Mouse (Mus musculus): ENCODE measurements around the gene Hmga1b. TPM values are rescaled to one million over a fixed set of nuclear protein-coding genes. Genes with fewer than 3 reads are reported as not detected.
"Not testable (repeated sequence)": the region's sequence is repeated elsewhere in the genome, so short reads cannot be mapped to it uniquely, and the experiment has no call there.

Hmga1b gene
- polyA plus RNA-seq (2015; fragmentation: Nextera tagmentation; extraction: Ambion mirVana) = 4.3 and 9.3 TPM in 2 replicates

DNA sequence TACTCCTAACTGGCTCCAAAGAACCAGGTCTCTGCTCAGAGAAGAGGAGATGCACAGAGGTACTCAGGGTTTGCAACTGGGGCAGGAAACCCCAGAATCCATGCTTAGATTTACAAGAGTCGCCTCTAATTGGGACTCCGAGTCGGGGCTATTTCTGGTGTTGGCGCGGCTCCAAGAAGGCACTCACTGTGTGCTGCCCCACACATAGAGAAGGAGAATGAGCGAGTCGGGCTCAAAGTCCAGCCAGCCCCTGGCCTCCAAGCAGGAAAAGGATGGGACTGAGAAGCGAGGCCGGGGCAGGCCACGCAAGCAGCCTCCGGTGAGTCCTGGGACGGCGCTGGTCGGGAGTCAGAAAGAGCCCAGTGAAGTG lies at the start of gene Hmga1b:
Hmga1b (plus strand) TSS at position 123 of the 370 bp plus-strand sequence.
- WGBS = 15% methylated on average over 14 of the region's 14 CpGs
- peak; percentile 54; the same call in 1 of the 2 replicates for ATAC-seq (ENCODE audit: insufficient read depth, low FRiP score, low read depth)
- H3K4me3 ChIP-seq (replicated peaks); H3K36me3 ChIP-seq; H3K4me1 ChIP-seq; H3K27me3 ChIP-seq (replicated peaks); H3K9me3 ChIP-seq; H3K4me2 ChIP-seq; H3K9ac ChIP-seq: not testable (repeated sequence)
- H3K27ac ChIP-seq = peak within 1 kb of the TSS; percentile 41

GRCm38 (mm10) chr11:120713580-120714518 lies 48.7 kb upstream of the Hmga1b start, which contains the start of the genes Cenpx and Lrrc45:
Gene Cenpx, minus strand, starts transcription at chr11:120713738.
Gene Lrrc45, plus strand, starts transcription at chr11:120713925.
- H3K4me2 ChIP-seq = peak within 1 kb of the TSS; percentile 99
- peak within 1 kb of the TSS; percentile 86 for H3K27ac ChIP-seq
- H3K4me3 ChIP-seq (replicated peaks) = peak within 1 kb of the TSS; percentile 67
- 2% methylated on average over 53 of the region's 53 CpGs for whole genome bisulfite sequencing
- peaks cover 20% of the 10 kb centered on the region for H3K36me3 ChIP-seq
- H3K9ac ChIP-seq = peak within 1 kb of the TSS; percentile 49
- no peaks in the 10 kb centered on the region for H3K9me3 ChIP-seq
- peak; percentile 95 for ATAC-seq (ENCODE audit: insufficient read depth, low FRiP score, low read depth)
- peaks cover 26% of the 10 kb centered on the region for H3K4me1 ChIP-seq
- H3K27me3 ChIP-seq (replicated peaks) = no peaks in the 10 kb centered on the region

DNA sequence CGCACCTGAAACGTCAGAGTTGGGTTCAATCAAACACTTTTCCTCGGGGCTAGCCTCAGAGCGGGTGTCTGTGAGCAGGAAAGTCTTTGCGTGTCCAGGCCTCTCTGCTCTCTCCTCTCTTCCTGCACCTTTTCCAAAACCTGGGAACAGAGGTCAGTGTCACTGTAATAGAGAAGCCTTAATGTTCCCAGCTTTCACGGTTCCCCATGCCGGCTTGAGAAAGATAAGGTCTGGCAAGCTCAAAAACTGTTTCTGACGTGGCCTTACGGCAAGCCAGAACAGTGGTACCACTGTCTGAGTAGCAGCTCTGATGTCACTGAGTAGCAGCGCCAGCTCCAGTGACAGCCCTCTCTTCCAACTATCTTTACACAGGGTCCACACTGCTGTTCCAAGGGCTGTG lies 48.0 kb upstream of the Hmga1b start:
- 45% methylated on average over 10 of the region's 10 CpGs for WGBS
- no peak for ATAC-seq (ENCODE audit: insufficient read depth, low FRiP score, low read depth)
- 0 out of 2 replicates have a peak overlapping the region, but pooled peaks have one; percentile 13 for H3K27ac ChIP-seq
- H3K4me1 ChIP-seq = peaks cover 20% of the 10 kb centered on the region
- peaks cover 19% of the 10 kb centered on the region for H3K36me3 ChIP-seq
- H3K4me3 ChIP-seq (replicated peaks) = peak overlapping the region; percentile 67
- no peaks in the 10 kb centered on the region for H3K27me3 ChIP-seq (replicated peaks)
- no peaks in the 10 kb centered on the region for H3K9me3 ChIP-seq
- H3K9ac ChIP-seq = peak overlapping the region; percentile 49
- H3K4me2 ChIP-seq = peak overlapping the region; percentile 99

- H3K4me3 ChIP-seq (replicated peaks) = no peak overlapping the region
- peak overlapping the region; percentile 99; the same call in 1 of the 2 replicates for H3K4me2 ChIP-seq
- no peak overlapping the region for H3K27ac ChIP-seq
- no peaks in the 10 kb centered on the region for H3K27me3 ChIP-seq (replicated peaks)
- H3K9me3 ChIP-seq = no peaks in the 10 kb centered on the region
- no peak for ATAC-seq (ENCODE audit: insufficient read depth, low FRiP score, low read depth)
- 91% methylated on average over 9 of the region's 9 CpGs for WGBS
- H3K4me1 ChIP-seq = peaks cover 20% of the 10 kb centered on the region
- H3K9ac ChIP-seq = no peak overlapping the region
- peaks cover 22% of the 10 kb centered on the region for H3K36me3 ChIP-seq
These were observed 47.5 kb upstream of the Hmga1b start for GRCm38 (mm10) chr11:120715131-120715530.

GRCm38 (mm10) chr11:120719242-120719641 lies 43.4 kb upstream of the Hmga1b start:
- no peak overlapping the region for H3K4me2 ChIP-seq
- 86% methylated on average over 9 of the region's 9 CpGs for WGBS
- no peak for ATAC-seq (ENCODE audit: insufficient read depth, low FRiP score, low read depth)
- peaks cover 16% of the 10 kb centered on the region; the same call in 1 of the 2 replicates for H3K36me3 ChIP-seq
- H3K9me3 ChIP-seq = no peaks in the 10 kb centered on the region
- H3K4me1 ChIP-seq = peaks cover 21% of the 10 kb centered on the region
- H3K27ac ChIP-seq = no peak overlapping the region
- H3K4me3 ChIP-seq (replicated peaks) = no peak overlapping the region
- H3K9ac ChIP-seq = no peak overlapping the region
- H3K27me3 ChIP-seq (replicated peaks) = 0 out of 2 replicates have a peak, but pooled peaks cover 3% of the 10 kb centered on the region

GRCm38 (mm10) chr11:120719841-120720376 lies 42.7 kb upstream of the Hmga1b start:
- Histone ChIP-seq H3K9me3 (no peaks in the 10 kb centered on the region), H3K36me3 (peaks cover 16% of the 10 kb centered on the region; the same call in 1 of the 2 replicates), H3K4me1 (peaks cover 14% of the 10 kb centered on the region), H3K9ac (no peak overlapping the region), H3K27ac (no peak overlapping the region), H3K27me3 (replicated peaks) (0 out of 2 replicates have a peak, but pooled peaks cover 3% of the 10 kb centered on the region), H3K4me3 (replicated peaks) (no peak overlapping the region), H3K4me2 (no peak overlapping the region)
- ATAC-seq (ENCODE audit: insufficient read depth, low FRiP score, low read depth) = no peak
- 87% methylated on average over 13 of the region's 13 CpGs for WGBS

DNA sequence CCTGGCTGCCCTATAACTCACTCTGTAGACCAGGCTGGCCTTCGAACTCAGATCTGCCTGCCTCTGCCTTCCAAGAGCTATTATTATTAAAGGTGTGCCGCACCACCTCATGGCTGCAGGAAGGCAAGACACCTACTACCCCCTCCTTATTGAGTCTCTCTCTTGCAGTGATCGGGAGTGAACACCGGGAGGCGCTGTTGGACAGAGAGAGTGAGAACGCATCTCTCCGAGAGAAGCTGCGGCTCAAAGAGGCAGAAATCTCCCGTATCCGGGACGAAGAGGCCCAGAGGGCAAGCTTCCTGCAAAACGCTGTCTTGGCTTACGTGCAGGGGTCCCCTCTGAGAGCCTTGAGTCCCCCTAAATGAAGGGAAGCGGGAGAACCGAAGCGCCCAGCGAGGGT lies 42.1 kb upstream of the Hmga1b start:
- Histone ChIP-seq H3K9me3 (no peaks in the 10 kb centered on the region), H3K27me3 (replicated peaks) (0 out of 2 replicates have a peak, but pooled peaks cover 3% of the 10 kb centered on the region), H3K36me3 (peaks cover 14% of the 10 kb centered on the region; the same call in 1 of the 2 replicates), H3K9ac (0 out of 2 replicates have a peak overlapping the region, but pooled peaks have one; percentile 55), H3K27ac (no peak overlapping the region), H3K4me1 (peaks cover 14% of the 10 kb centered on the region), H3K4me3 (replicated peaks) (peak overlapping the region; percentile 56), H3K4me2 (peak overlapping the region; percentile 98)
- 16% methylated on average over 17 of the region's 17 CpGs for WGBS
- ATAC-seq (ENCODE audit: insufficient read depth, low FRiP score, low read depth) = peak; percentile 20; the same call in 1 of the 2 replicates

GRCm38 (mm10) chr11:120721124-120722066 lies 41.2 kb upstream of the Hmga1b start, which contains the start of gene Rac3:
Gene Rac3, plus strand, starts transcription at chr11:120721470.
- H3K27ac ChIP-seq = 0 out of 2 replicates have a peak within 1 kb of the TSS, but pooled peaks have one; percentile 8

DNA sequence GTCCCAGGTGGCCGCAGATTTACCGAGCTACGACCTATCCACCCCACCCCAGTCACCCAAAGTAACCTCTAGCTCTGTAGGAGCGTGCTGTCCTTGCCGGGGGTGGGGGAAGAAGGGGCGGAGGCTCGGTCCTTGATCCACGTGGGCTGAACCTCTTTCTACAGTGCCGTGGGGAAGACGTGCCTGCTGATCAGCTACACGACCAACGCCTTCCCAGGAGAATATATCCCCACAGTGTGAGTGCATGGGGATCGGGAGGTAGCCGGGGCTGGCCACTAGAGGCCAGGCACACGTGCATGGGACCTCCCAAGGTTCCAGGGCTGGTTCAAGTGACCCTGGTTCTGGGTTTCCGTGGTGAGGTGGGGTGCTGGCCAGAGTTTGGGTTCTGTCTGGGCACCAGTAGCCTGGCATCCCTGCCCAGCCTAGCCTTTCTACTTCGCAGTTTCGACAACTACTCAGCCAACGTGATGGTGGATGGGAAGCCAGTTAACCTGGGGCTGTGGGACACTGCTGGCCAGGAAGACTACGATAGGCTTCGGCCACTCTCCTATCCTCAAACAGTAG lies 40.4 kb upstream of the Hmga1b start:
- 22% methylated on average over 21 of the region's 21 CpGs for WGBS

More at GRCm38 (mm10) chr11:120721124-120722066, 41.2 kb upstream of the Hmga1b start, which contains the start of gene Rac3:
- WGBS = under 1% methylated on average over 87 of the region's 90 CpGs
- peak within 1 kb of the TSS; percentile 55 for H3K9ac ChIP-seq
- no peaks in the 10 kb centered on the region for H3K9me3 ChIP-seq
- H3K4me3 ChIP-seq (replicated peaks) = peak within 1 kb of the TSS; percentile 56
- H3K4me2 ChIP-seq = peak within 1 kb of the TSS; percentile 98
- peaks cover 19% of the 10 kb centered on the region for H3K4me1 ChIP-seq
- H3K27me3 ChIP-seq (replicated peaks) = 0 out of 2 replicates have a peak, but pooled peaks cover 3% of the 10 kb centered on the region
- ATAC-seq (ENCODE audit: insufficient read depth, low FRiP score, low read depth) = peak; percentile 65
- 0 out of 2 replicates have a peak, but pooled peaks cover 7% of the 10 kb centered on the region for H3K36me3 ChIP-seq

GRCm38 (mm10) chr11:120722761-120723382 lies 39.7 kb upstream of the Hmga1b start:
- Histone ChIP-seq H3K9ac (no peak overlapping the region), H3K36me3 (0 out of 2 replicates have a peak, but pooled peaks cover 7% of the 10 kb centered on the region), H3K27me3 (replicated peaks) (0 out of 2 replicates have a peak, but pooled peaks cover 3% of the 10 kb centered on the region), H3K4me2 (no peak overlapping the region), H3K27ac (no peak overlapping the region), H3K9me3 (no peaks in the 10 kb centered on the region), H3K4me1 (peaks cover 25% of the 10 kb centered on the region), H3K4me3 (replicated peaks) (no peak overlapping the region)
- ATAC-seq (ENCODE audit: insufficient read depth, low FRiP score, low read depth) = no peak
- 85% methylated on average over 11 of the region's 11 CpGs for WGBS

More for the DNA sequence above, 40.4 kb upstream of the Hmga1b start:
- Histone ChIP-seq H3K4me1 (peaks cover 25% of the 10 kb centered on the region), H3K4me2 (peak overlapping the region; percentile 98), H3K9ac (peak overlapping the region; percentile 55), H3K9me3 (no peaks in the 10 kb centered on the region), H3K27ac (no peak overlapping the region), H3K27me3 (replicated peaks) (0 out of 2 replicates have a peak, but pooled peaks cover 3% of the 10 kb centered on the region), H3K36me3 (0 out of 2 replicates have a peak, but pooled peaks cover 7% of the 10 kb centered on the region), H3K4me3 (replicated peaks) (peak overlapping the region; percentile 56)
- ATAC-seq (ENCODE audit: insufficient read depth, low FRiP score, low read depth) = no peak
